Mouse (Mus musculus) cerebellum, postnatal 25 days (tissue): ENCODE data around the gene Hoxa2.

ENCODE experiments used
- DNase-seq, 2 experiments: peaks; one replicate each; pipeline ENCODE4 v3.0.0; 2021; ENCODE audit warnings: mixed read lengths in 2 of 2

Hoxa2 gene

DNA sequence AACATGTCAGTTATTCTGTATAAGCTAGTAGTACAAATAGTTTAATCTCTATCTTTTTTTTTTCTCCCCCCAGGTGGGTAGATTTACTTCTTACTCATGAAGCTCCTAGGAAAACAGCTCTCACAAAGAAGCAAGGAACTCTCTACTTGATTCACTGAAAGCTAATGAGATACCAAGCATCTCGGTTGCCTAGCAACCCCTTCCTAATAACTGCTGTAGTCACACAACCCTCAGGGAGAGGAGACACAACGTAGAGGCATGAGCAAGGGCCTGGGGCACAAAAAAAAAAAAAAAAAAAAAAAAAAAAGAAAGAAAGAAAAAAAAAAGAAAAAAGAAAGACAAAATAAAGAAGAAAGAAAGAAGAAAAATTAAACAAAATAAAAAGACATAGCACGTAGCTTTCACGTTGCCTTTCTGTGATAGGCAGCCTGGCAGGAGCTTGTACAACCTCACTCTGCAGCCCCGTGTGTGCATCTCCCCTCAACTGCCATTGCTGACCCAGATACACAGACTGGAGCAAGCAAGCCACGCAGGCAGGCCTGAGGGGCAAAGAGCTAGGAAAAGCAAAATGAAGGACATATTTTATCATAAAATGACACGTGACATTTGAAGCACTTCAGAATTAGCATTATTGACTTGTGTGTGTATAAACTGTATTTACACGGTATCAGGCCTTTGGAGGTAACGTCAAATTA lies 26.6 kb downstream of the Hoxa2 start:
- DNase-seq, result no peak

DNA sequence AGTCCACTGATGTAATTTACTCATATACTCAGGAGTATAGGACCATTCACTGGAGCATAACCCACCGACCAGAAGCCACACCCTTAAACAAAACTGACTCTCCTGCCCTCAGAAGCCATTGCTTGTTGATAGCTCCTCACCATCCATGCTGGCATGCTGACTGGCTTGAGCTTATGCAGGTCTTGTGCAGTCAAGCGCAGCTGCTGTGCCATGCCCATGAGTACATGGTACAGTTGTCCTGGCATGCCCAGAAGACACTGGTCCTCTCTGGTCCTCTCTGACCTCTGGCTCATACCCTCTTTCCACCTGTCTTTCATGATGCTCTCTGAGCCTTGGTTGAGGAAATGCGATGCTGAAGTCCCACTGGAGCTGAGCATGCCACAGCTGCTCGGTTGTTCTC lies 41.0 kb downstream of the Hoxa2 start:
- no peak for DNase-seq

DNA sequence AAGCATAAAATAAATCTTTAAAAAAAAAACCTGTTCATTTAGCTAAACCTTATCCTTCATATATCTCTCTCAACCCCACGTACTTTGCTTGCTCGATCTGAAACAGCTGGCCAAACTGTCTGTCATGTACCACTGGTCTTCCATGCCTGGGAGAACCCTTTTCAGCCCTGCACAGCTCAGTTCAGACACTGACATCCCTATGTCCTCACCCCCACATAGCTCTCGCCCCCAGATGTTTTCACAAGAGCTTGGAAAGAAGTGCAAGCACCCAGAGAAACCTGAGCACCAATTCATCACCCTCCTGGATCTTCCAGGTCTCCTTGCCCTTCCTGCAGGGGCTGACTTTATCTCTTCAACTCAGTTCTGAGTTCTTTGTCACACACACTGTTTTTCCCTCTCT lies 43.5 kb downstream of the Hoxa2 start:
- DNase-seq, result no peak

DNA sequence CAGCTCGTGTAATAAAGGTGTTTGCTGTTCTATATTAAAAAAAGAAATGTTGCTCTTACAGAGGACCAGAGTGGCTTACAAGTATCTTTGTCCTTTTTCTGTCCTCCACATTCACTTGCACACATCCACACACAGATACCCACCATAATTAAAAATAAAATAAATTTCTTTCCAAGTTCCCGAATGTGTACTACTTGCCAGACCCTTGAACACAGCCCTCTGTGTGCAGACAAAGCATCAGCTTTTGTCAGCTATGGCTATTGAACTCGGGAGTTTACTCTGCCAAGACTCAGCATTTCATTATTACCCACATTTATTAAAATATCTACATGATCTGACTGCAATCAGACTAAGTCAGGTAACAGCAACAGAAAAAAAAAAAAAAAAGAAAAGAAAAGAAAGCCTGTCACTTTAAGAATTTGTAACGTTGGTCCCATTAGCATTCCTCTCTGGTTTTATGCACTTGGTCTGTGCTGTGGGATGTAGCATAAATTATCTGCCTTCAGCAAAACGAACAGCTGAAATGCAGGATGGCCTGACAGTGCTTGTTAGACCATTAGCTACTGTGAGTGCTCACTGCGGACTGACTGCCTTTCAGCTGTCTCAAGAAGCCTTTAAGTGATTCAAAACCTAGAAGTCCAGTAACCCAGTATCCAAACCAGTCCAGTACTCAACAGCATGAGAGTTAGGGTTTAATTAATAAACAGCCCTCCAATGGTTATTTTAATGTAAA lies 45.6 kb downstream of the Hoxa2 start:
- DNase-seq, result no peak

DNA sequence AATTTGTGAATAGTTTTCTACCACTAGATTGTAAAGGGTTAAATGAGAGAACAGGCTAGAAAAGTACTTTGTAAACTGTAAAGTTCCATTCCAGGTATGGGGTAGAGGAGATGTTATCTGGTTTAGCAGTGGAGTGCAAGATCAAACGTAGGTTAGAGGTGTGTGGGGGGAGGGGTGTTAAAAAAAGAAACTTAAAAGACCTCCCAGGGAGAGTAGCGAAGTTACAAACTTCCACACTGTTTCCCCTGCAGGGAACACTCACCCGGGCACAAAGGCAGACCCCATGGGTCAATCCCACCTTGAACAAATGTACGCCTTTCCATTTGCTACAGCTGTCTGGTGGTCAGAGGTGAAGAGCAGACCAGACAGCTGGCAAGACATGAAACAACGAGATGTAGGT lies 48.7 kb downstream of the Hoxa2 start:
- DNase-seq, result no peak
